Mouse (Mus musculus) B cell, adult 67 days (primary cell): ENCODE data around the gene Fbxo39. TPM values are rescaled to one million over a fixed set of nuclear protein-coding genes. Genes with fewer than 3 reads are reported as not detected.

Experiments
- total RNA-seq, 2 experiments: library from RNA; stranded (reverse); gene quantifications; 4 replicates each; pipeline ENCODE4 v1.2.4; 2023

Fbxo39 gene
- under 1 TPM in 1 of 2 experiments, not detected in 1; 0.64 TPM for total RNA-seq

GRCm38 (mm10) chr11:72314151-72314895, at the start of gene Fbxo39:
Gene Fbxo39, plus strand, starts transcription at chr11:72314444.

GRCm38 (mm10) chr11:72266960-72267560, 47.2 kb upstream of the Fbxo39 start, which contains the start of gene Slc13a5:
Gene Slc13a5, minus strand, starts transcription at chr11:72267222.

GRCm38 (mm10) chr11:72301334-72301733, 12.9 kb upstream of the Fbxo39 start, which contains the start of gene Xaf1:
Gene Xaf1, plus strand, starts transcription at chr11:72301629.

GRCm38 (mm10) chr11:72362347-72362741, 48.1 kb downstream of the Fbxo39 start, which contains the start of gene Tekt1:
Gene Tekt1, minus strand, starts transcription at chr11:72362442.

Other genes starting within 250 kb of the Fbxo39 start
- gene Pitpnm3, start 178.7 kb upstream of the Fbxo39 start, total RNA-seq, result not detected
- under 1 TPM; 0.49 to 0.80 TPM for gene Gm43951, start 107.6 kb upstream of the Fbxo39 start, total RNA-seq
- gene 4933427D14Rik, start 107.0 kb upstream of the Fbxo39 start, total RNA-seq, result 10 to 100 TPM; 17.7 to 21.2 TPM
- gene Txndc17, start 106.9 kb upstream of the Fbxo39 start, total RNA-seq, result 10 to 100 TPM; 22.7 to 28.5 TPM
- 10 to 100 TPM; 31.4 to 37.4 TPM for gene Med31, start 98.9 kb upstream of the Fbxo39 start, total RNA-seq
- not detected for gene Slc13a5, start 47.2 kb upstream of the Fbxo39 start, total RNA-seq
- 10 to 100 TPM; 33.4 to 56.4 TPM for gene Xaf1, start 12.8 kb upstream of the Fbxo39 start, total RNA-seq
- not detected for gene Tekt1, start 48.0 kb downstream of the Fbxo39 start, total RNA-seq
- gene Smtnl2, start 97.3 kb downstream of the Fbxo39 start, total RNA-seq, result 1 to 10 TPM in 1 of 2 experiments, not detected in 1; 1.0 TPM
- gene Ggt6, start 121.1 kb downstream of the Fbxo39 start, total RNA-seq, result not detected
- 100 to 1,000 TPM; 155 to 165 TPM for gene Mybbp1a, start 126.9 kb downstream of the Fbxo39 start, total RNA-seq
- 10 to 100 TPM; 41.9 to 59.0 TPM for gene Spns2, start 175.5 kb downstream of the Fbxo39 start, total RNA-seq
- 10 to 100 TPM; 12.5 to 12.6 TPM for gene Spns3, start 236.1 kb downstream of the Fbxo39 start, total RNA-seq